Mouse (Mus musculus): ENCODE measurements around the gene Dpp7.

Dpp7 gene

GRCm38 (mm10) chr2:25365091-25365761 lies 9.1 kb upstream of the Dpp7 start, which contains the start of gene Uap1l1:
Gene Uap1l1, minus strand, starts transcription at chr2:25365682.
- peak; percentile 87 for DNase-seq (ENCODE audit: low read depth, low spot score)

GRCm38 (mm10) chr2:25364761-25365090 lies 8.6 kb upstream of the Dpp7 start:
- no peak for DNase-seq (ENCODE audit: low read depth, low spot score)

GRCm38 (mm10) chr2:25364313-25364712 lies 8.2 kb upstream of the Dpp7 start:
- DNase-seq (ENCODE audit: low read depth, low spot score), result no peak

GRCm38 (mm10) chr2:25363478-25364178 lies 7.5 kb upstream of the Dpp7 start:
- DNase-seq (ENCODE audit: low read depth, low spot score), result no peak

- DNase-seq (ENCODE audit: low read depth, low spot score), result no peak
Measured at GRCm38 (mm10) chr2:25359848-25360247, 3.7 kb upstream of the Dpp7 start.

- no peak for DNase-seq (ENCODE audit: low read depth, low spot score)
Measured at GRCm38 (mm10) chr2:25355419-25356066, 616 bp downstream of the Dpp7 start.

GRCm38 (mm10) chr2:25354211-25354610 lies 1.9 kb downstream of the Dpp7 start:
- no peak for DNase-seq (ENCODE audit: low read depth, low spot score)

- DNase-seq (ENCODE audit: low read depth, low spot score), result no peak
Measured at GRCm38 (mm10) chr2:25350701-25351100, 5.5 kb downstream of the Dpp7 start.

GRCm38 (mm10) chr2:25349499-25349898 lies 6.7 kb downstream of the Dpp7 start:
- DNase-seq (ENCODE audit: low read depth, low spot score), result no peak

GRCm38 (mm10) chr2:25348162-25348561 lies 8.0 kb downstream of the Dpp7 start:
- no peak for DNase-seq (ENCODE audit: low read depth, low spot score)

GRCm38 (mm10) chr2:25338303-25338702 lies 17.9 kb downstream of the Dpp7 start:
- peak; percentile 93 for DNase-seq (ENCODE audit: low read depth, low spot score)

GRCm38 (mm10) chr2:25333569-25333968 lies 22.6 kb downstream of the Dpp7 start:
- DNase-seq (ENCODE audit: low read depth, low spot score), result no peak

- DNase-seq (ENCODE audit: low read depth, low spot score), result peak; percentile 99
Measured at GRCm38 (mm10) chr2:25332286-25333160, 23.6 kb downstream of the Dpp7 start, which contains the start of gene Man1b1. Gene Man1b1, plus strand, starts transcription at chr2:25332338.

GRCm38 (mm10) chr2:25331470-25331869 lies 24.7 kb downstream of the Dpp7 start:
- DNase-seq (ENCODE audit: low read depth, low spot score), result peak; percentile 35

- DNase-seq (ENCODE audit: low read depth, low spot score), result peak; percentile 59
Measured at GRCm38 (mm10) chr2:25328440-25328839, 27.7 kb downstream of the Dpp7 start.

GRCm38 (mm10) chr2:25326036-25326435 lies 30.1 kb downstream of the Dpp7 start:
- DNase-seq (ENCODE audit: low read depth, low spot score), result no peak

GRCm38 (mm10) chr2:25320084-25320483 lies 36.1 kb downstream of the Dpp7 start:
- DNase-seq (ENCODE audit: low read depth, low spot score), result no peak

- DNase-seq (ENCODE audit: low read depth, low spot score), result no peak
Measured at GRCm38 (mm10) chr2:25318971-25319773, 37.0 kb downstream of the Dpp7 start, which contains the start of gene Grin1. Gene Grin1, minus strand, starts transcription at chr2:25319187.

GRCm38 (mm10) chr2:25318119-25318966 lies 37.8 kb downstream of the Dpp7 start:
- DNase-seq (ENCODE audit: low read depth, low spot score), result no peak

GRCm38 (mm10) chr2:25311491-25311891 lies 44.7 kb downstream of the Dpp7 start:
- DNase-seq (ENCODE audit: low read depth, low spot score), result no peak
